Mouse (Mus musculus) kidney, embryonic 16.5 days (tissue): ENCODE measurements around the gene Ubqln5. TPM values are rescaled to one million over a fixed set of nuclear protein-coding genes. Genes with fewer than 3 reads are reported as not detected.

ENCODE experiments used
- ATAC-seq: fragments of 200-750 bp; cut with Nextera tagmentation; 2 replicates; pipeline ENCODE4 v1.8.0; 2017; ENCODE audit warnings: moderate TSS enrichment; ENCODE audit not compliant: low FRiP score, low TSS enrichment
- H3K27ac ChIP-seq: fragments of 300-500 bp; sonication (generic); 2 replicates; pipeline ENCODE4 v1.5.1; 2014; ENCODE audit warnings: low read length
- H3K27me3 ChIP-seq: fragments of 300-500 bp; sonication (generic); 2 replicates; pipeline ENCODE4 v1.6.1; 2014; ENCODE audit warnings: low read length, control low read depth, mixed read lengths; ENCODE audit not compliant: insufficient read depth
- H3K36me3 ChIP-seq: fragments of 300-500 bp; sonication (generic); 2 replicates; pipeline ENCODE4 v1.6.1; 2014; ENCODE audit warnings: low read length, control low read depth, mixed read lengths; ENCODE audit not compliant: insufficient read depth
- H3K4me1 ChIP-seq: fragments of 300-500 bp; sonication (generic); 2 replicates; pipeline ENCODE4 v1.6.1; 2014; ENCODE audit warnings: low read length, control low read depth, mixed read lengths; ENCODE audit not compliant: insufficient read depth
- H3K4me2 ChIP-seq: fragments of 300-500 bp; sonication (generic); replicated peaks from 2 replicates; pipeline ENCODE4 v1.6.1; 2014; ENCODE audit warnings: low read depth, low read length
- H3K4me3 ChIP-seq: fragments of 300-500 bp; sonication (generic); 2 replicates; pipeline ENCODE4 v1.5.1; 2014; ENCODE audit warnings: mild to moderate bottlenecking, low read length
- H3K9ac ChIP-seq: fragments of 300-500 bp; sonication (generic); replicated peaks from 2 replicates; pipeline ENCODE4 v1.6.1; 2014; ENCODE audit warnings: low read length
- H3K9me3 ChIP-seq: fragments of 300-500 bp; sonication (generic); 2 replicates; pipeline ENCODE4 v1.6.1; 2016; ENCODE audit warnings: low read length, control low read depth
- WGBS: fragments of 180-500 bp; shearing (Covaris S2); extraction: QIAGEN DNeasy Blood & Tissue Kit; methylation state at CpG from one replicate; pipeline ENCODE4 v1.1.7; 2014; 5-methylcytosine and 5-hydroxymethylcytosine counted together
- polyA plus RNA-seq: library from polyadenylated mRNA; unstranded; fragments of >200 nt; fragmentation: Nextera tagmentation; extraction: Ambion mirVana; gene quantifications from 2 replicates; pipeline ENCODE4 v1.2.1, GENCODE M21; 2015

Gene Ubqln5
- polyA plus RNA-seq, result not detected in 2 replicates

DNA sequence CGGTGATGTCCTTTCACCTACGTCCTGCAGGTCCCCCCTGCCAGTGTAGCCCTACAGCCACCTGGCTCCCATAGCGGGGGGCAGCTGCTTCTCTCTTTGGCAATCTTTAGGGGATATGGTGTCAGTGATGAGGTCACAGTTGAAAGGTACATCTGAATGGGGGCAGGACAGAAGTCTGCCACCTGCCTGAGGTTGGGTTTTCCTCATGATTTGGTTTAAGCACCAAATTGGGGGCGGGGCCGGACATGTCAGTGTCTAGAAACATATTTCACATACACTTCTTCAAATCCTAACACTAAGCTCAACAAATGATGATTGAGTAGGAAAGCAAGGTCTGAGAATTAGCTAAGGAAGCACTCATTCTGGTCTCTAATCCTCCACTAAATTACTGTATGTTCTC, at the start of gene Ubqln5:
Gene Ubqln5, minus strand, starts transcription at position 101 of the 400 bp plus-strand sequence.
- no peaks in the 10 kb centered on the region for H3K36me3 ChIP-seq
- no peak for ATAC-seq
- H3K9me3 ChIP-seq, result no peaks in the 10 kb centered on the region
- H3K4me3 ChIP-seq, result no peak within 1 kb of the TSS
- H3K4me1 ChIP-seq, result no peaks in the 10 kb centered on the region
- H3K27me3 ChIP-seq, result no peaks in the 10 kb centered on the region
- H3K9ac ChIP-seq, result no peak within 1 kb of the TSS
- WGBS, result 91% methylated on average over 5 of the region's 5 CpGs
- H3K4me2 ChIP-seq, result no peak within 1 kb of the TSS
- H3K27ac ChIP-seq, result no peak within 1 kb of the TSS

- Histone ChIP-seq H3K4me1 (no peaks in the 10 kb centered on the region), H3K4me3 (no peak overlapping the region), H3K4me2 (no peak overlapping the region), H3K27me3 (no peaks in the 10 kb centered on the region), H3K36me3 (no peaks in the 10 kb centered on the region), H3K27ac (no peak overlapping the region), H3K9ac (no peak overlapping the region), H3K9me3 (no peaks in the 10 kb centered on the region)
- 89% methylated on average over 1 of the region's 1 CpGs for WGBS
- no peak for ATAC-seq
Observed at GRCm38 (mm10) chr7:104179074-104179473, 49.4 kb upstream of the Ubqln5 start.

DNA sequence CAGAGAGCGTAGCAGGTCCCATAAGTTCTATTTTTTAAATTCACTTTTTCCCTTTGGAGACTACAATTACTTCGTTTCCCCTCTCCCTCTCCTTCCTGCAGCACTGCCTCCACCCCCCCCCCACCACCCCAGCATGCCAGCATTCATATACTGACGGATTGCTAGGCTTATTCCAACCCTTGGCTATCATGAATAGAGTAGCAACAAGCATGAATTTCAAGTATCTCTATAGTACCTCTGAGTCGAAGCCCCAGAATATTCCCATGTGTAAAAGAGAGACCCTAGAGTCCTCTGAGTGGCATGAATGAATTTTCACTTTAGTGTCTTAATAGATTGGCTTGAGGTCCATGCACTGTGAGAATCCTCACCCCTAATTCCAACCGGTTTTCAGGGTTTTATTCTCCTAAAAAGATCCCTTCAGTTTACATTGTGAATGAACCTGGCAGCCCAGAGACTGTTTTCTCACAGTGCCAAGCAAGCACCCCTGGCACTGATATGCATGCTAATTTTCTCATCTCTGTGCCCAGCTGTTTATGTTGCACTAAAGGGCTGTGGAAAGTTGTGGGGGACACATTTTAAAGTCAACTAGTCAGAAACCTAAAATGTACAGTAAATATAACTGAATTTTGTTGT, 48.9 kb upstream of the Ubqln5 start:
- Histone ChIP-seq H3K4me3 (no peak overlapping the region), H3K9me3 (no peaks in the 10 kb centered on the region), H3K4me1 (no peaks in the 10 kb centered on the region), H3K27ac (no peak overlapping the region), H3K27me3 (no peaks in the 10 kb centered on the region), H3K4me2 (no peak overlapping the region), H3K36me3 (no peaks in the 10 kb centered on the region), H3K9ac (no peak overlapping the region)
- no peak for ATAC-seq
- WGBS, result 73% methylated on average over 5 of the region's 5 CpGs

- Histone ChIP-seq H3K27ac (no peak overlapping the region), H3K4me1 (no peaks in the 10 kb centered on the region), H3K9me3 (no peaks in the 10 kb centered on the region), H3K36me3 (no peaks in the 10 kb centered on the region), H3K9ac (no peak overlapping the region), H3K27me3 (no peaks in the 10 kb centered on the region), H3K4me3 (no peak overlapping the region), H3K4me2 (no peak overlapping the region)
- no peak for ATAC-seq
- 70% methylated on average over 1 of the region's 1 CpGs for WGBS
Observed at GRCm38 (mm10) chr7:104175085-104175484, 45.5 kb upstream of the Ubqln5 start.

GRCm38 (mm10) chr7:104169634-104170204, 40.1 kb upstream of the Ubqln5 start:
- H3K27ac ChIP-seq, result no peak overlapping the region
- no peaks in the 10 kb centered on the region for H3K27me3 ChIP-seq
- H3K4me1 ChIP-seq, result no peaks in the 10 kb centered on the region
- H3K9me3 ChIP-seq, result no peaks in the 10 kb centered on the region
- no peak for ATAC-seq
- no peak overlapping the region for H3K4me2 ChIP-seq
- H3K9ac ChIP-seq, result no peak overlapping the region
- no peak overlapping the region for H3K4me3 ChIP-seq
- H3K36me3 ChIP-seq, result no peaks in the 10 kb centered on the region
- 67% methylated on average over 6 of the region's 6 CpGs for WGBS

DNA sequence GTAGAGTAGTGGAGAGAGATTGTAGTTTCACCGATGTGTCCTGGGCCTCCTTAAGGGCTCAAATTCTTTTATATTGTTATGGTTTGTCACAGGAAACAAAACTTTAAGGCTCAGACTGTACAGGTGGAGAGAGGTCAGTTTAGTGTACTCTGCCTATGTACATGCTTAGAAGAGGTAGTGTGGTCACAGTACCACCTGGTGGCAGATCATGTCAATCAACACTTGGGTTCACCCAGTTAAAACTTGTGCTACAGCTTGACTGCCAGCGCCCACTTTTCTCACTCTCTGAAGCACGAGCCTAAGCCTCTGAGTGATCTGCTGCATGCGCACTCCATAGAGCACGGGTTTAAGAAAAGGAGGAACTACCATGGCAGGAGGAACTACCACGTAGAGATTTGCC, 37.5 kb upstream of the Ubqln5 start:
- H3K4me2 ChIP-seq, result no peak overlapping the region
- no peak overlapping the region for H3K27ac ChIP-seq
- H3K9me3 ChIP-seq, result no peaks in the 10 kb centered on the region
- no peaks in the 10 kb centered on the region for H3K27me3 ChIP-seq
- H3K4me3 ChIP-seq, result no peak overlapping the region
- no peak for ATAC-seq
- 82% methylated on average over 6 of the region's 6 CpGs for WGBS
- no peaks in the 10 kb centered on the region for H3K36me3 ChIP-seq
- no peaks in the 10 kb centered on the region for H3K4me1 ChIP-seq
- no peak overlapping the region for H3K9ac ChIP-seq

- Histone ChIP-seq H3K9me3 (no peaks in the 10 kb centered on the region), H3K4me3 (no peak within 1 kb of the TSS), H3K4me1 (no peaks in the 10 kb centered on the region), H3K27ac (no peak within 1 kb of the TSS), H3K4me2 (no peak within 1 kb of the TSS), H3K36me3 (no peaks in the 10 kb centered on the region), H3K9ac (no peak within 1 kb of the TSS), H3K27me3 (no peaks in the 10 kb centered on the region)
- WGBS, result 74% methylated on average over 2 of the region's 2 CpGs
- no peak for ATAC-seq
Observed at GRCm38 (mm10) chr7:104150456-104150855, 20.8 kb upstream of the Ubqln5 start, which contains the start of gene Ubqlnl. Gene Ubqlnl (minus strand): TSS chr7:104150556.

DNA sequence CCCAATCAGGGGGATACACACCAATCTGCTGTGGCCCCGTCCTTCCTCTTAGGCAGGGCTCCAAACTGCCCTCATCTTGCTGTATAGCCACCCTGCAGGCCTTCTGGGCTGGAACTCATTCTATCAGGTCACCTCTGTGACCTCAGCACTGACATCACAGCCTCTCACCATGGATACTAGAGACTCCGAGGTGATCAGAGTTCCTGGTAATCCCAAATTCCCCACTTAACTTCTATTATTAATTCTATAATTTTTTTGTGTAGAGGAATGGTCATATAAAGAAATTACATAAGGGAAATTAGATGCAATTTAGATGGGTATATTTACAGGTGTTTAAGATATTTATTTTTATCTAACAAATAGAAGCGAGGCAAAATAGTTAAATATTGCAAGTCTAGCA, 13.6 kb upstream of the Ubqln5 start, which contains the start of gene Ubqln3:
Gene Ubqln3, minus strand, starts transcription at position 101 of the 400 bp plus-strand sequence.
- Histone ChIP-seq H3K36me3 (no peaks in the 10 kb centered on the region), H3K9ac (no peak within 1 kb of the TSS), H3K4me1 (no peaks in the 10 kb centered on the region), H3K27ac (no peak within 1 kb of the TSS), H3K9me3 (no peaks in the 10 kb centered on the region), H3K4me3 (no peak within 1 kb of the TSS), H3K4me2 (no peak within 1 kb of the TSS), H3K27me3 (no peaks in the 10 kb centered on the region)
- 83% methylated on average over 3 of the region's 3 CpGs for WGBS
- no peak for ATAC-seq

- no peak within 1 kb of the TSS for H3K27ac ChIP-seq
- no peak within 1 kb of the TSS for H3K4me3 ChIP-seq
- no peaks in the 10 kb centered on the region for H3K27me3 ChIP-seq
- H3K36me3 ChIP-seq, result no peaks in the 10 kb centered on the region
- 84% methylated on average over 5 of the region's 5 CpGs for WGBS
- no peaks in the 10 kb centered on the region for H3K4me1 ChIP-seq
- H3K4me2 ChIP-seq, result no peak within 1 kb of the TSS
- no peaks in the 10 kb centered on the region for H3K9me3 ChIP-seq
- ATAC-seq, result no peak
- H3K9ac ChIP-seq, result no peak within 1 kb of the TSS
Observed at GRCm38 (mm10) chr7:104137305-104137704, 7.7 kb upstream of the Ubqln5 start, which contains the start of gene Olfr643. Gene Olfr643 (minus strand): TSS chr7:104137405.

- ATAC-seq, result no peak
- no peak within 1 kb of the TSS for H3K4me3 ChIP-seq
- H3K27me3 ChIP-seq, result no peaks in the 10 kb centered on the region
- H3K4me2 ChIP-seq, result no peak within 1 kb of the TSS
- H3K9ac ChIP-seq, result no peak within 1 kb of the TSS
- no peak within 1 kb of the TSS for H3K27ac ChIP-seq
- H3K36me3 ChIP-seq, result no peaks in the 10 kb centered on the region
- H3K4me1 ChIP-seq, result no peaks in the 10 kb centered on the region
- H3K9me3 ChIP-seq, result no peaks in the 10 kb centered on the region
Observed at GRCm38 (mm10) chr7:104104757-104104972, 25.0 kb downstream of the Ubqln5 start, which contains the start of gene Olfr646. Gene Olfr646 (plus strand): TSS chr7:104104873.
